Mouse (Mus musculus) adipose tissue, adult 10 weeks (tissue): Measurements from ENCODE around the gene Slc35g2. TPM values are rescaled to one million over a fixed set of nuclear protein-coding genes. Genes with fewer than 3 reads are reported as not detected.

ENCODE experiments used
- polyA plus RNA-seq: library from polyadenylated mRNA; stranded (reverse); fragments of 350-450 nt; fragmentation: Illumina TruSeq; extraction: RNeasy Lipid Tissue Mini Kit (QIAGEN cat#74804); gene quantifications from one replicate; pipeline ENCODE4 v1.2.3, GENCODE M21; 2014; ENCODE audit warnings: low read depth, low replicate concordance

Slc35g2 gene
- 2.9 TPM for polyA plus RNA-seq

DNA sequence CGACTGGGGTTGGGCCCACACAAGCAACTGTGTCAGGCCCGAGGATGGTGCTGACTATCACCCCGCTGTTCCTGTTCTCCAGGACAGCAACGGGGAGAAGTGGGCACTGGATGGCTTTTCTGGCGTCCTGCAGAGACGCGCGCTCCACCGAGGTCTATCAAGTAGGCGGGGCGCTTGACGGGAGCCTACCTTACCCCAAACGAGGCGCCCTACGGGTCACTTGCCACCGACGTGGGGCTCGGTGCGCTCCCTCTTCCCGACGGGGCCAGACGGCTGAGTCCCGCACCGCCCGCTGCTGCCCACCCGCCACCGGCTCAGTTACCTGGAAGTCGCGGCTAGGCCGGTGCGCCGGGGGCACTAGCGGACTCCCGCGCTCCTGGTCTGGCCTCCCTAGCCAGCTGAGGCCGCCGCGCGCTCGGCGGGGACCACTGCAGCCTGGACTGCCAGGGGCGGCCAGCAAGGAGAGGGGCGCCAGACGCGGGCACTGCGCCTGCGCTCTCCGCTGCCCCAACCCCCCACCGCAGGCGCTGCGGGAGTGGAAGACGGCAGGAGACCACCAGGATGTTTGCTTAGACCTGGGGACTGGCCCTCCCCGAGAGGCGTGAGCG is at the start of gene Slc35g2:
Slc35g2 (minus strand) TSS at position 465 of the 608 bp plus-strand sequence.

GRCm38 (mm10) chr9:100597546-100597945 is 26.7 kb upstream of the Slc35g2 start, which contains the start of gene Stag1:
Stag1 (plus strand) TSS chr9:100597798.

GRCm38 (mm10) chr9:100545715-100546593 is 24.9 kb downstream of the Slc35g2 start, which contains the start of gene Nck1:
Nck1 (minus strand) TSS chr9:100546134.

Other genes starting within 250 kb of the Slc35g2 start
- gene Il20rb, start 84.3 kb downstream of the Slc35g2 start, polyA plus RNA-seq: 24.1 TPM
- 58.7 TPM for gene Nck1, start 25.0 kb downstream of the Slc35g2 start, polyA plus RNA-seq
- 21.2 TPM for gene Stag1, start 26.7 kb upstream of the Slc35g2 start, polyA plus RNA-seq